Mouse (Mus musculus) forebrain, embryonic 13.5 days (tissue): Measurements from ENCODE around the gene Cmtm7. TPM values are rescaled to one million over a fixed set of nuclear protein-coding genes. Genes with fewer than 3 reads are reported as not detected.

Experiments
- ATAC-seq: fragments of 200-750 bp; cut with Nextera tagmentation; 2 replicates; pipeline ENCODE4 v1.8.0; 2017
- H3K27ac ChIP-seq: fragments of 300-500 bp; sonication (generic); 2 replicates; pipeline ENCODE4 v1.5.1; 2015; ENCODE audit warnings: inconsistent platforms, mild to moderate bottlenecking, moderate library complexity
- H3K27me3 ChIP-seq: fragments of 300-500 bp; sonication (generic); 2 replicates; pipeline ENCODE4 v1.6.1; 2015; ENCODE audit warnings: mild to moderate bottlenecking, inconsistent platforms
- H3K36me3 ChIP-seq: fragments of 300-500 bp; sonication (generic); 2 replicates; pipeline ENCODE4 v1.6.1; 2015; ENCODE audit warnings: mild to moderate bottlenecking, inconsistent platforms; ENCODE audit not compliant: poor library complexity, severe bottlenecking
- H3K4me1 ChIP-seq: fragments of 300-500 bp; sonication (generic); 2 replicates; pipeline ENCODE4 v1.6.1; 2015; ENCODE audit warnings: inconsistent platforms
- H3K4me2 ChIP-seq: fragments of 300-500 bp; sonication (generic); 2 replicates; pipeline ENCODE4 v1.6.1; 2015; ENCODE audit warnings: inconsistent platforms, mild to moderate bottlenecking, moderate library complexity
- H3K4me3 ChIP-seq: fragments of 300-500 bp; sonication (generic); 2 replicates; pipeline ENCODE4 v1.5.1; 2015; ENCODE audit warnings: mild to moderate bottlenecking, inconsistent platforms
- H3K9ac ChIP-seq: fragments of 300-500 bp; sonication (generic); 2 replicates; pipeline ENCODE4 v1.6.1; 2015; ENCODE audit warnings: mild to moderate bottlenecking, inconsistent platforms
- H3K9me3 ChIP-seq: fragments of 300-500 bp; sonication (generic); replicated peaks from 2 replicates; pipeline ENCODE4 v1.6.1; 2016; ENCODE audit warnings: inconsistent platforms
- WGBS: fragments of 180-500 bp; shearing (Covaris S2); methylation state at CpG from one replicate; pipeline ENCODE4 v1.1.7; 2015; 5-methylcytosine and 5-hydroxymethylcytosine counted together
- polyA plus RNA-seq: library from polyadenylated mRNA; unstranded; fragments of >200 nt; fragmentation: Nextera tagmentation; extraction: Ambion mirVana; gene quantifications from 2 replicates; pipeline ENCODE4 v1.2.1, GENCODE M21; 2015

Gene Cmtm7
- polyA plus RNA-seq = 25.7 and 28.5 TPM in 2 replicates

- Histone ChIP-seq H3K9ac (peak within 1 kb of the TSS; percentile 73), H3K4me3 (peak within 1 kb of the TSS; percentile 57), H3K36me3 (no peaks in the 10 kb centered on the region), H3K4me2 (peak within 1 kb of the TSS; percentile 96), H3K27me3 (peaks cover 7% of the 10 kb centered on the region; the same call in 1 of the 2 replicates), H3K9me3 (no peaks in the 10 kb centered on the region), H3K4me1 (peaks cover 22% of the 10 kb centered on the region), H3K27ac (no peak within 1 kb of the TSS)
- peak; percentile 83 for ATAC-seq
- under 1% methylated on average over 49 of the region's 54 CpGs for WGBS
Measured at GRCm38 (mm10) chr9:114781526-114782212, at the start of gene Cmtm7. Gene Cmtm7 (minus strand): TSS chr9:114781856.

- no peak overlapping the region for H3K9ac ChIP-seq
- no peaks in the 10 kb centered on the region for H3K9me3 ChIP-seq
- WGBS = 14% methylated on average over 7 of the region's 7 CpGs
- H3K27me3 ChIP-seq = no peaks in the 10 kb centered on the region
- no peak for ATAC-seq
- peak overlapping the region; percentile 12; the same call in 1 of the 2 replicates for H3K4me2 ChIP-seq
- no peak overlapping the region for H3K27ac ChIP-seq
- H3K4me1 ChIP-seq = peaks cover 17% of the 10 kb centered on the region
- H3K4me3 ChIP-seq = no peak overlapping the region
- H3K36me3 ChIP-seq = no peaks in the 10 kb centered on the region
Measured at GRCm38 (mm10) chr9:114830351-114830750, 48.7 kb upstream of the Cmtm7 start.

GRCm38 (mm10) chr9:114829669-114830068 is 48.0 kb upstream of the Cmtm7 start:
- 88% methylated on average over 8 of the region's 8 CpGs for WGBS
- no peak for ATAC-seq
- Histone ChIP-seq H3K9ac (no peak overlapping the region), H3K4me2 (no peak overlapping the region), H3K36me3 (no peaks in the 10 kb centered on the region), H3K9me3 (no peaks in the 10 kb centered on the region), H3K27ac (no peak overlapping the region), H3K4me3 (no peak overlapping the region), H3K4me1 (peaks cover 17% of the 10 kb centered on the region), H3K27me3 (no peaks in the 10 kb centered on the region)

GRCm38 (mm10) chr9:114828377-114828776 is 46.7 kb upstream of the Cmtm7 start:
- WGBS = 97% methylated on average over 6 of the region's 6 CpGs
- ATAC-seq = no peak
- peaks cover 17% of the 10 kb centered on the region for H3K4me1 ChIP-seq

GRCm38 (mm10) chr9:114827242-114827852 is 45.7 kb upstream of the Cmtm7 start:
- Histone ChIP-seq H3K36me3 (no peaks in the 10 kb centered on the region), H3K27ac (no peak overlapping the region), H3K4me3 (no peak overlapping the region), H3K4me1 (peaks cover 17% of the 10 kb centered on the region), H3K9ac (no peak overlapping the region), H3K9me3 (no peaks in the 10 kb centered on the region), H3K27me3 (no peaks in the 10 kb centered on the region), H3K4me2 (no peak overlapping the region)
- WGBS = 84% methylated on average over 1 of the region's 1 CpGs
- ATAC-seq = no peak

More at GRCm38 (mm10) chr9:114828377-114828776, 46.7 kb upstream of the Cmtm7 start:
- no peaks in the 10 kb centered on the region for H3K27me3 ChIP-seq
- H3K4me3 ChIP-seq = no peak overlapping the region
- no peak overlapping the region for H3K9ac ChIP-seq
- H3K9me3 ChIP-seq = no peaks in the 10 kb centered on the region
- no peaks in the 10 kb centered on the region for H3K36me3 ChIP-seq
- no peak overlapping the region for H3K27ac ChIP-seq
- no peak overlapping the region for H3K4me2 ChIP-seq

DNA sequence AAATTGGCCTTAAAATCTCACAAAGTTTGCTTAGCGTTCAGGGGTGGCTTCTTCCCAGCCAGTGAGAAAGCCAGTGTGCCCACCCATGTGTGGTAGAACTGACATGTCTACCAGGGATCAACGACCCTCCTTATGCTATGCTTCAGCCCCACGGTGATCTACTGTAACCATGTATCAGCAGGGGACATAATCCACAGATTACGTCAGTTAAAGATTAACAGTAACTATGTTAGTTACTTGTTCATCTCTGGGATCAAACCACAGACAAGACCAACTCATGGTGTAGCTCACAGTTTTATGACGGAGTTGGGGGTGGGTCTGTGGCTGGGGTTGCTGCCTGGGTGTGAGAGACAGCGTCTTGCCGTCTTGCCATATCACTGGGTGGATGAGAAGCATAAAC is 42.5 kb upstream of the Cmtm7 start:
- Histone ChIP-seq H3K9ac (no peak overlapping the region), H3K4me1 (no peaks in the 10 kb centered on the region), H3K36me3 (no peaks in the 10 kb centered on the region), H3K4me3 (no peak overlapping the region), H3K4me2 (no peak overlapping the region), H3K27ac (no peak overlapping the region), H3K9me3 (no peaks in the 10 kb centered on the region), H3K27me3 (no peaks in the 10 kb centered on the region)
- no peak for ATAC-seq
- 97% methylated on average over 7 of the region's 7 CpGs for WGBS

DNA sequence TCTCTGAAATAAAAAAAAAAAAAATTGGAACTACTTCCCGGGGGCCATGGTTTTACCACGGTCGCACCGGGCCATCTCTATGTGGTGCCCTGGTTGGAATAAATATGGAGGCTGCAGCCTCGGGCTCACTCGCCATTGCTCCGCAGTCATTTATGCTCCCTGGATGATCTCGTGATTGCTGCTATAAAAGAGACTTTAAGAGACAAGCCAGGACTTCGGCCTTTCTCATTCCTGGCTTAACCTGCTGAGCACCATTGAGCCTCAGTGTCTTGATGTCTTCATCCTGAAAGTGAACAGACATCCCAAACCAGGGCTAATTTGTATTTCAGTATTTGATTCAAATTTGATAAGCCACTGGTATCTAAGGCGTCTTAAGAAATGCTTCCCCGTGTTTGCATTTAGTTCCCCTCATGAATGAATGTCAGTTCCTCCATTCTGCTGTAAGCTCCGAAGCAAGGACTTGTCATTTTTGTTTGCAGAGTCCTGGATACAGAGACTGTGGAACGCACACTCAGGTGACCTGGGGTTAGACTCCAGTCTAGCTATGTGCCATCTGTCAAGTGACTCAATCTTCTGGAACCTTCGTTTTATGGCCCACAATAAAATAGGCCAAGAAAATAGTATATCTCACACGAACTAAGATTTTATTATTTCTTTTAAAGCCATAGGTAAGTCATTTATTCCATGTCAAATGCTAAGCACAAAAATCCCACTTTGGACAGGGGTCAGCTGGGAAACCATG is 40.1 kb upstream of the Cmtm7 start:
- Histone ChIP-seq H3K27me3 (no peaks in the 10 kb centered on the region), H3K4me2 (no peak overlapping the region), H3K27ac (no peak overlapping the region), H3K4me1 (no peaks in the 10 kb centered on the region), H3K36me3 (no peaks in the 10 kb centered on the region), H3K9me3 (no peaks in the 10 kb centered on the region), H3K4me3 (no peak overlapping the region), H3K9ac (no peak overlapping the region)
- ATAC-seq = no peak
- 94% methylated on average over 15 of the region's 15 CpGs for WGBS

DNA sequence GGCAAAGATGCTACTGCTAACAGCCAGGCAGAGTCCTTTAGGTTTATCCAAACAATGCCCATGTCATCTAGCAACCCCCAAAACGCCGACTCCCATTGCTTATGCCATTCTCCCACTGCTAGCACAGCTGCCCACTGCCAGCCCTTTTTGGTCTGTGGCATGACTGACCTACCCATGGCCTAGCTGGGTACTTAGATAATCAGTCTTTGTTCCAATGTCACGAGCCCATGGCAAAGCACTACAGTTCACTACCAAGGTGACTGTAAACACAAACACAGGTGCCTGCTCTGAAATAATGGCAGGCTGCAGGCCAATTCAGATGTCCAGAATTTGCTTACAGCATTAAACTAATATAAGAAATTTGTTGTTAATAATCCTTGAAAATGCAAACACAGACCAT is 37.3 kb upstream of the Cmtm7 start:
- 81% methylated on average over 3 of the region's 3 CpGs for WGBS
- no peak for ATAC-seq

GRCm38 (mm10) chr9:114817012-114817411 is 35.4 kb upstream of the Cmtm7 start:
- H3K4me3 ChIP-seq = no peak overlapping the region
- no peak for ATAC-seq
- H3K27ac ChIP-seq = no peak overlapping the region
- H3K9ac ChIP-seq = no peak overlapping the region
- no peak overlapping the region for H3K4me2 ChIP-seq
- H3K4me1 ChIP-seq = no peaks in the 10 kb centered on the region
- WGBS = 88% methylated on average over 7 of the region's 7 CpGs
- H3K9me3 ChIP-seq = no peaks in the 10 kb centered on the region
- no peaks in the 10 kb centered on the region for H3K36me3 ChIP-seq
- no peaks in the 10 kb centered on the region for H3K27me3 ChIP-seq

More for the DNA sequence above, 37.3 kb upstream of the Cmtm7 start:
- no peaks in the 10 kb centered on the region for H3K27me3 ChIP-seq
- no peak overlapping the region for H3K4me3 ChIP-seq
- no peak overlapping the region for H3K4me2 ChIP-seq
- H3K4me1 ChIP-seq = no peaks in the 10 kb centered on the region
- no peak overlapping the region for H3K27ac ChIP-seq
- no peak overlapping the region for H3K9ac ChIP-seq
- no peaks in the 10 kb centered on the region for H3K36me3 ChIP-seq
- H3K9me3 ChIP-seq = no peaks in the 10 kb centered on the region

GRCm38 (mm10) chr9:114816121-114816520 is 34.5 kb upstream of the Cmtm7 start:
- 96% methylated on average over 7 of the region's 7 CpGs for WGBS
- H3K9me3 ChIP-seq = no peaks in the 10 kb centered on the region
- no peaks in the 10 kb centered on the region for H3K36me3 ChIP-seq
- ATAC-seq = no peak
- H3K27me3 ChIP-seq = no peaks in the 10 kb centered on the region
- H3K9ac ChIP-seq = no peak overlapping the region
- H3K27ac ChIP-seq = no peak overlapping the region
- H3K4me1 ChIP-seq = no peaks in the 10 kb centered on the region
- no peak overlapping the region for H3K4me3 ChIP-seq
- no peak overlapping the region for H3K4me2 ChIP-seq

- no peak for ATAC-seq
- Histone ChIP-seq H3K4me3 (no peak overlapping the region), H3K27me3 (no peaks in the 10 kb centered on the region), H3K27ac (no peak overlapping the region), H3K4me2 (no peak overlapping the region), H3K9ac (no peak overlapping the region), H3K4me1 (no peaks in the 10 kb centered on the region), H3K36me3 (no peaks in the 10 kb centered on the region), H3K9me3 (no peaks in the 10 kb centered on the region; the same call in 1 of the 2 replicates)
- WGBS = 77% methylated on average over 4 of the region's 4 CpGs
Measured at GRCm38 (mm10) chr9:114815315-114815714, 33.7 kb upstream of the Cmtm7 start.

DNA sequence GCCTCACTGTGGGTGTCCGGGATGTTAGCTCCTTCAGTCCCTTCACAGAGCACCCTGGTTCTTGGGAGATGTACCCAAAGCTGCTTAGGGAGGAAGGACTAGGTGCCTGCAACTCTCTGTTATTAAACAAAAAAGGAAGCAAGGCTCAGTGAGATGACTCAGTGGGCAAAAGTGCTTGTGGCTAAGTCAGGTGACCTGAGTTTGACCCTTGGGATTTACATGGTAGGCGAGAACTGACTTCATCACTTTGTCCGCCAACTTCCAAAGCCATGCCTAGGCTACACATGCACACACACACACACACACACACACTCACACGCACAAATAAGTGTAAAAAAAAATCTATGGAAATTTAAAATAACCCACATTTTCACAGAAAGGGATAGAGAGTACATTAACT is 30.3 kb upstream of the Cmtm7 start:
- no peaks in the 10 kb centered on the region for H3K36me3 ChIP-seq
- H3K4me3 ChIP-seq = no peak overlapping the region
- 90% methylated on average over 4 of the region's 4 CpGs for WGBS
- ATAC-seq = no peak
- H3K4me1 ChIP-seq = peaks cover 6% of the 10 kb centered on the region; the same call in 1 of the 2 replicates
- H3K9me3 ChIP-seq = no peaks in the 10 kb centered on the region; the same call in 1 of the 2 replicates
- no peak overlapping the region for H3K9ac ChIP-seq
- no peaks in the 10 kb centered on the region for H3K27me3 ChIP-seq
- H3K27ac ChIP-seq = no peak overlapping the region
- H3K4me2 ChIP-seq = no peak overlapping the region
